In the genomic region with DNA sequence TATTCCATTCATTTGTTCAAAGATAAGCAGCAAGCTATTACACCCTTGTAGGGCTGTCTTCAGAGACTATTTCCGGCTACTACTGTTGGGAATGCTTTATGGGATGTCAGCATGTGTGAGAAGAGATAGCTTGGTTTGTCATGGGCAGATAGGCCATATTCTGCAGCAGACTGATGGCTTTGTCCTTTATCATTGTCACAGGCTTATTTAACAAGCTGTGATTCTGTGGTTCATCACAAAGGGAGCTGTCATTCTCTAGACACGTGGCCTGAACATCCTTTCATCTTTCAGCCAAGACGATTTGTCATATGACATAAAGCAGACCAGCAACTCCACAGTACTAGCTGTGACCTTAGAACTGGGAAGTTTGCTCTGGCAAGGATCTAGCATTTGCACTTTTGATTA, we compare ENCODE assay signal across 11 mouse cellular contexts.
A peak's percentile ranks its signal among the peaks of the same experiment; 100 is the strongest.
DNase-seq lines count a peak whose midpoint lies in the region; ATAC-seq and TF ChIP-seq lines count a peak whose summit lies in the region.
"Had no signal": no experiment of that assay in that cellular context is flagged by ENCODE, and none has a peak within 500 bp of the region (broad histone marks: within the 10 kb centered on the region; RNA-seq: fewer than 3 reads in every experiment).

No protein-coding gene starts in this region.

- H3K4me2 ChIP-seq in forebrain, postnatal 0 days (ENCODE audit: low read depth), result no peak overlapping the region
- no peak overlapping the region for H3K4me2 ChIP-seq in forebrain, embryonic 11.5 days (ENCODE audit: low read depth, low read length, severe bottlenecking)
- H3K4me2 ChIP-seq in kidney, postnatal 0 days (ENCODE audit: low read length), result no peak overlapping the region

- H3K27ac ChIP-seq in forebrain, postnatal 0 days (ENCODE audit: low read depth, low read length), result no peak overlapping the region
- H3K27ac ChIP-seq in forebrain, embryonic 11.5 days (ENCODE audit: low read depth, low read length), result no peak overlapping the region
- H3K27ac ChIP-seq in kidney, postnatal 0 days, result no peak overlapping the region

- H3K4me1 ChIP-seq in forebrain, postnatal 0 days (ENCODE audit: insufficient read depth), result no peaks in the 10 kb centered on the region
- no peaks in the 10 kb centered on the region for H3K4me1 ChIP-seq in forebrain, embryonic 11.5 days (replicated peaks; ENCODE audit: control insufficient read depth, insufficient read depth, low read length)
- no peaks in the 10 kb centered on the region for H3K4me1 ChIP-seq in kidney, postnatal 0 days (replicated peaks; ENCODE audit: insufficient read depth, low read length)

- 59% methylated on average over 3 of the region's 3 CpGs for WGBS in forebrain, postnatal 0 days
- 66% methylated on average over 3 of the region's 3 CpGs for WGBS in forebrain, embryonic 11.5 days
- WGBS in kidney, postnatal 0 days, result 46% methylated on average over 3 of the region's 3 CpGs

- no peaks in the 10 kb centered on the region for H3K27me3 ChIP-seq in forebrain, postnatal 0 days (ENCODE audit: insufficient read depth, low read length)
- no peaks in the 10 kb centered on the region for H3K27me3 ChIP-seq in forebrain, embryonic 11.5 days (ENCODE audit: control insufficient read depth, insufficient read depth, low read length)
- H3K27me3 ChIP-seq in kidney, postnatal 0 days (ENCODE audit: insufficient read depth, low read length), result no peaks in the 10 kb centered on the region

- H3K4me3 ChIP-seq in forebrain, postnatal 0 days (ENCODE audit: low read depth, low read length), result no peak overlapping the region
- H3K4me3 ChIP-seq in forebrain, embryonic 11.5 days (ENCODE audit: low read depth, low read length), result no peak overlapping the region
- H3K4me3 ChIP-seq in kidney, postnatal 0 days (replicated peaks; ENCODE audit: low read depth, low read length), result no peak overlapping the region

- no peaks in the 10 kb centered on the region for H3K9me3 ChIP-seq in forebrain, postnatal 0 days (ENCODE audit: low read length)
- no peaks in the 10 kb centered on the region for H3K9me3 ChIP-seq in forebrain, embryonic 11.5 days (ENCODE audit: control insufficient read depth, low read length)
- H3K9me3 ChIP-seq in kidney, postnatal 0 days (replicated peaks; ENCODE audit: low read length), result no peaks in the 10 kb centered on the region

- no peak for TF ChIP-seq CTCF in forebrain, postnatal 0 days (IDR thresholded peaks at IDR 0.05; ENCODE audit: low read depth)
- no peak for TF ChIP-seq CTCF in kidney, postnatal 0 days (IDR thresholded peaks at IDR 0.05; ENCODE audit: low read depth)

- no peak overlapping the region for H3K9ac ChIP-seq in forebrain, postnatal 0 days
- no peak overlapping the region for H3K9ac ChIP-seq in forebrain, embryonic 11.5 days (ENCODE audit: low read length)
- no peak overlapping the region for H3K9ac ChIP-seq in kidney, postnatal 0 days (ENCODE audit: low read depth, low read length)

- no peak for DNase-seq in forebrain, postnatal 0 days
- no peak for DNase-seq in forebrain, embryonic 11.5 days (ENCODE audit: low spot score)
- DNase-seq in kidney, postnatal 0 days (ENCODE audit: low spot score), result peak; percentile 56
- no peak for DNase-seq in kidney, postnatal 14 days
- peak; percentile 24 for DNase-seq in embryo, embryonic 9.5 days (ENCODE audit: extremely low spot score)
- DNase-seq in mesoderm, embryonic 11.5 days (ENCODE audit: low read depth, low spot score), result peak; percentile 44
- no peak for DNase-seq in adrenal gland, postnatal 25 days
- DNase-seq in layer of hippocampus, postnatal 10 days (ENCODE audit: low spot score in 2 of 2), result no peak
- DNase-seq: B cell, adult 2 months; lung, postnatal 14 days; thymus, postnatal 4 days had no signal

- ATAC-seq in forebrain, postnatal 0 days, result peak; percentile 27; the same call in 1 of the 2 replicates
- ATAC-seq in forebrain, embryonic 11.5 days (replicated peaks; ENCODE audit: low FRiP score), result no peak
- no peak for ATAC-seq in kidney, postnatal 0 days (replicated peaks; ENCODE audit: low FRiP score, low read depth)

- H3K36me3 ChIP-seq in forebrain, postnatal 0 days (ENCODE audit: insufficient read depth), result no peaks in the 10 kb centered on the region
- H3K36me3 ChIP-seq in forebrain, embryonic 11.5 days (ENCODE audit: control insufficient read depth, insufficient read depth, low read length), result no peaks in the 10 kb centered on the region
- H3K36me3 ChIP-seq in kidney, postnatal 0 days (ENCODE audit: insufficient read depth, low read length), result no peaks in the 10 kb centered on the region

Comparison
In these comparisons a context has a peak if more than half of its experiments do, and no peak if none do; other contexts are left out.
1. DNase-seq: peak in kidney, postnatal 0 days (single experiment), embryo, embryonic 9.5 days (single experiment) and mesoderm, embryonic 11.5 days (single experiment); none in forebrain, postnatal 0 days (single experiment), forebrain, embryonic 11.5 days (single experiment), kidney, postnatal 14 days (single experiment), adrenal gland, postnatal 25 days (single experiment) and layer of hippocampus, postnatal 10 days (0 of 2).